Mouse (Mus musculus): ENCODE data around the gene Tcl1b2.
"Not testable (repeated sequence)": the region's sequence is repeated elsewhere in the genome, so short reads cannot be mapped to it uniquely, and the experiment has no call there.

The Tcl1b2 gene

DNA sequence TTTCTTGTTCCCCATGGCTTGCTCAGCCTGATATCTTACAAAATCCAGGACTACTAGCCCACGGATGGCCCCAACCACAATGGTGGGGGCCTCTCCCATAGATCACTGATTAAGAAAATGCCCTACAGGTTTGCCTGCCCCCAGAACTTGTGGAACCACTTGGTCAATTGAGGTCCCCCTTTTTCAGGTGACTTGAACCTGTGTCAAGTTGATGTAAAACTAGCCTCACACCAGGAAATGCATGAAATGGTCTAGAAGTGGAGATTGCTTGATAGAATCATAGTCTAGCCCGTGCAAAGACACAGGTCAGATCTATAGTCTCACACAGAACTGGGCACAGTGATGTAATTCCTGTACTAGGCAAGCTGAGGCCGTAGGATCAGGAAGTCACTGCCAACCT lies at the start of gene Tcl1b2:
TSS of gene Tcl1b2 (plus strand) at position 301 of the 400 bp plus-strand sequence.
- no peak for DNase-seq

DNA sequence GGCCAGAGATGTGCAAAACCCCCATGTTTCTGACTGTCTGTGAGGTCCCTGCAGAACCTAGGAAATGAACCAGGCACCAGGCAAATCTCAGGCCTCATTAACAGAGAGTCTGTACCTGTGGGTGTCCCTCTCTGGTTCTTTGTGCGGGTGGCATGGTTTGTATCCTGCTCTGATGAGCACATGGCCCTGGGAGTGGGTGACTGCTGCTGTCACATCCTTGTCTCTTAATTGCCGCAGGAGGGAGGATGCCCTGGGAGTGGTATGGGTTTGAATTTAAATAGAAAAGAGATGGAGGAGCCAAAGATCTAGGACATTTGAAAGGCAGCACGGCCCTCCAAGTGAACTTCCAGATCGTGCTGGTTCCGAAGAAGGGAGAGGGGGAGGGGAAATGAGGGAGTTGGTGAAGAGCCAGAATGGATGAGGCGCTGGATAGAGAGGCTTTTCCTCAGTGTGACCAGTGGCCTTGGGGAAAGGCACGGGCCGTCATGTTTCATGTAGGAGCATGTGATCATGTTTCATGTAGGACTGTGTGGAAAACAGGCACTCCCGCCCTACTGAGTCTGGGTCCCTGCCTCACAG lies 46.3 kb upstream of the Tcl1b2 start:
- DNase-seq = peak; percentile 63

DNA sequence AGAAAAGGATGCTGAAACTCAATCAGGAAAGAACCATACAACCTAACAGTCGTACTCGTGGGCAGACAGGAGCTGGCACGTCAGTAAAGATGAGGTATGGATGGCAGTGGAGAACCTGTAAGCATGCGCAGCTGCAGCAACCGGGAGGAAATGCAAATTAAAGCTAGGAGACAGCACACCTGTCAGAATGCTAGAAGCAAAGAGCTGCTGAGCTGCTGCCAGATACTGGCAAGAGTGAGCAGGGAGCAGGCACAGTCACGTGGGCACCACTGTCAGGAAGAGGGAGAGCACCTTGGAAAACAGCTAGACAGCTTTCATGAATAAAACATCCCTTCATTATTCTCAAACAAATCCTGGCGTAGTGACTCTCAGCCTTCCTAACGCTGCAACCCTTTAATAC lies 42.9 kb upstream of the Tcl1b2 start:
- no peak for DNase-seq

DNA sequence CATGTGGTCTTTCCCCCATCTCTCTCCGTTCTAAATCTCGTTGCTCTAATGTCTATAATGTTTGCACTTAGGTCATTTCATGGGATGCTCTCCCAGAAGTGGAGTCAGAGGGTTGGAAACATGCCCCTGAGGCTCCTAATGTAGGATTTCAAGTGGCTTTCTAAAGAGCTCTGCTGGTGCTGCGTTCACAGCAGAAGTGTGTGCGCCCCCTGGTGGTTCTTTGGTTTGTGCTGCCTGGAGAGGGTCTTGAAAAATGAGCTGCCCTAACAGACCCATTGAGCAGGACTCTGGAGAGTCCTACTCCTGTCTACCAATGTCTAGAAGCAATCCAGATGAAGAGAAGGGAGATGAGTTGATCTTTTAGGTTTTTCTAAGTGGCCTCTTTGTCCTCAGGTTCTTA lies 41.8 kb upstream of the Tcl1b2 start:
- peak; percentile 93 for DNase-seq

GRCm38 (mm10) chr12:105105326-105105725 lies 40.5 kb upstream of the Tcl1b2 start:
- DNase-seq = no peak

DNA sequence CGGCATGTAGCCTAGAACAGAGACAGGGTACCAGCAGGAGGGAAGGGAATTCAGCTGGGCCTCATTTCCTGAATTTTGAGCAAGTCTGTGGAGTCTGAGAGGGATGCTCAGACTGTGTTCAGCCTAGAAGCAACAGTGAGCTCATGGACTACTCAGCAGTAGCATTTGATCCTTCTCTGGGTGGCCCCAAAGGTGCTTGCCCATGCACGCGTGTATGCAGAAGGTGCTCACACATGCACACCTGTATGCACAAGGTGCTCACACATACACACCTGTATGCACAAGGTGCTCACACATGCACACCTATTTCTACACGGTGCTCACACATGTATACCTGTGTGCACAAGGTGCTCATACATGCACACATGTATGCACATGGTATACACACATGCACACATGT lies 37.0 kb upstream of the Tcl1b2 start:
- DNase-seq = no peak

DNA sequence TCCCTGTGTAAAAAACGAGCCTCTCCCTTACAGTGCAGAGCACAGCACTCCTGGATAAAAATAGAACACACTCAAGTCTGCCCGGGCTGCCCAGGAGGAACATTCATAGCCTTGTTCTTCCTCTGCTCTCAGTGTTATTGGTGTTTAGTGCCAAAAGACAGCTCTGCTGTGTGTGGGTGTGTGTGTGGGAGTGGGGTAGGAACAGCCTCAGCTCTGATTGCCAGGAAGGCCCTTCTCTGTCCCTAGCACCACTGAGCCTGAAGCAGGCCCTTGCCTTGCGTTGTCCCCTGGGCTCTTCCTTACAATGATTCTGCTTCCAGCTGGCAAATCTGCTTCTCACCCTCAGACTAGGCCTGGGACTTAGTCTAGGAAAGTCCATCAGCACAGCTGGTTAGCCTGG lies 36.4 kb upstream of the Tcl1b2 start:
- DNase-seq = peak; percentile 21

DNA sequence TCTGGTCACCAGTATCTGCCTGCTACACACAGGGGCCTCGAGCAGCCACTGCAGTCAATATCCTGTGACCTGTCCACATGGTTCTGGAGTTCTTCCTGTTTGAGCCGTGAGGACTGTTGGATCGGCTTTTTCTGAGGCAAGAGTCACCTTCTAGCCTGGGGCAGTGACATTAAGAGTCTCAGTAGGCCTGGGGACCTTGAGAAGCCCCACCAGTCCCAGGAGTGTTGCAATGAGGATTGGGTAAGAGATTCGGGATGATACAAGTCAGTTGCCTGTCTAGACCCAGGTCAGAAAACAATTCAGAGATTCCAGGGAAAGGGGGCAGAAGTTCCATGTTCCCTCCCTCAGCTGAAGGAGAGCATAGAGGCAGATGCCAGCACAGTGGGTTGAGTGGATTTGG lies 36.0 kb upstream of the Tcl1b2 start:
- no peak for DNase-seq

DNA sequence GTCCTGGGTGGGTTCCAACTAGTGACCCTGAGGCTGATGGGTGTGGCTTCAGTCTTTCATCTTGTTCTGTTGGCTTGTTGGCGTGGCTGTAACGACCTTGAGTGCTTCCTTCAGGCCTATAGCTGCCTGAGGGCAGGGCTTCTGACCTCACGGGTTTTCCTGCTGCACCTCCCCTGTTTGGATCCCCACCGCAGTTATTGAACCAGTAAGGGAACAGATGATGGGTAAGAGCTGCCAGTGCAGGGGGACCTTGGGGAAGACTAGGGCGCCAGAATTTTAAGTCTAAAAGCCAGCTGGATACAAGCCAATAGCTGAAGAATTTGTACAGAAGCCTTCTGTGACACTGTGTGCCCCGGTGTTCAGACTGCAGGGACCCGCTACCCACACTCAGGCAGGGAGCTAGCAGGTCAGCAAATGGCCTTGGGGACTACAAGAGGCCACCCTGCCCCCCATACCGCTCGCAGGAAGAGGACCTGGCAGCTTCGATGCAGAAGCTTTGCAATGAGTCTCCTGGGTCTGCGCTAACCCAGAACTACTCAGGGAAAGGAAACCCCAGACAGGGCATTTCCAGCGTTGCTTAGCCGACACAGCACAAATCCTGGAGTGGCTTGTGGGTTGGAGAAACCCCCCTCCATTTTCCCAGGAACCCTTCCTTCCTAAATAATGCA lies 33.4 kb upstream of the Tcl1b2 start:
- peak; percentile 23 for DNase-seq

DNA sequence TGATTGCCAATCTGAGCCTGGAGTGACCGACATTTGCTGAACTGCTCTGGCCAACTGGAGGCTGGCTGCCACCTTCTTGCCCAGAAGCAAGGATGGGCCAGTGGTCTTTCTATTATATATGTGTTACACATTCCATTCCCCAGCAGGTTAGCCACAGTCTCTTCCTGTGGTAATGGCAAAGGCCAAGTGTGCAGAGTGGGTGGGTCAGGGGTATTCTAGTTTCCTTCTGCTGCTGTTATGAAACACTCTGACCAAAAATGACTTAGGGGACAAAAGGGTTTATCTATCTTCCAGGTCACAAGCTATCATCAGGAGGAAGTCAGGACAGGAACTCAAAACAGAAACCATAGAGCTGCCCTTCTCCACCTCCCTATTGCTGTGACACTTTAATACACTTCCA lies 29.2 kb upstream of the Tcl1b2 start:
- DNase-seq = no peak

GRCm38 (mm10) chr12:105125362-105125761 lies 20.5 kb upstream of the Tcl1b2 start:
- no peak for DNase-seq

DNA sequence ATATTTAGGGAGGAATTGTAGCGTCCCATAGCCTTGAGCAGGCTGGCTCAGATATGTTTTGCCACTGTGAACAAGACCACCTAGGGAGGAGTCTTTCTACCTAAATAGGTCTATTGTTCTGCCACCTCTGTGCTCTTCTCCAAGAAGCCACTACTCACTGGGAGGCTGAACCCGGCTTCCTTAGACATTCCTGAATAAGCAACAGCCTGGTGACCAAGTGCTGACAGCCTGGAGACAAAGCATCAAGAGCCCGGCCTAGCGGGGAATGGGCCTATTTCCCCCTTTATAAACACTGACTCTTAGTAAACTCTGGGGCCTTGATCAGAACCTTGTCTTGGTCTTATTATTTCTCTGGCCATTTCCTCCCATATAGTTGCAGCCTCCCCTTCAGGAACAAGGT lies 19.3 kb upstream of the Tcl1b2 start:
- DNase-seq = no peak

DNA sequence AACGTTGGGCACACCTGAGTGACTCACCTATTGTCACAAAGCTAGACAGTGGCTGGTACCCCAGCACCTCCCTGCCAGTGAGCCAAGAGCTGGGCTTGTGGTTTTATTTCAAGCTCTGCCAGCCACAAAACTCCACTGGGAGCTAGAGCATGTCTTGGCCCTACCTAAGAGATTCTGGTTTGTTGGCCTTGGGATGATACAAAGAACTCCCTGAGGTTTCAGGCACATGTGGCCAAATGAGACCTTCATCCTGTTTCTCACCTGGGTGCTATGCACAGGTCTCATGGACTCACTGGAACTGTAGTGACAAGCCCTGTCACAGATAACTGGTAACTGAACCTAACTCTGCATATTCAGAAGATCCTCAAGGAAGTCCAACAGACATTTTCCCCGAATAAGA lies 18.2 kb upstream of the Tcl1b2 start:
- no peak for DNase-seq

GRCm38 (mm10) chr12:105129494-105130205 lies 16.2 kb upstream of the Tcl1b2 start:
- not testable (repeated sequence) for DNase-seq

GRCm38 (mm10) chr12:105134167-105134566 lies 11.6 kb upstream of the Tcl1b2 start:
- DNase-seq = not testable (repeated sequence)

- DNase-seq = not testable (repeated sequence)
Observed at GRCm38 (mm10) chr12:105134826-105135225, 11.0 kb upstream of the Tcl1b2 start.

- DNase-seq = not testable (repeated sequence)
Observed at GRCm38 (mm10) chr12:105137729-105138128, 8.1 kb upstream of the Tcl1b2 start.

- DNase-seq = no peak
Observed at GRCm38 (mm10) chr12:105143096-105143495, 2.7 kb upstream of the Tcl1b2 start.

- not testable (repeated sequence) for DNase-seq
Observed at GRCm38 (mm10) chr12:105144928-105145327, 886 bp upstream of the Tcl1b2 start.

- DNase-seq = not testable (repeated sequence)
Observed at GRCm38 (mm10) chr12:105155286-105155685, 9.5 kb downstream of the Tcl1b2 start.

DNA sequence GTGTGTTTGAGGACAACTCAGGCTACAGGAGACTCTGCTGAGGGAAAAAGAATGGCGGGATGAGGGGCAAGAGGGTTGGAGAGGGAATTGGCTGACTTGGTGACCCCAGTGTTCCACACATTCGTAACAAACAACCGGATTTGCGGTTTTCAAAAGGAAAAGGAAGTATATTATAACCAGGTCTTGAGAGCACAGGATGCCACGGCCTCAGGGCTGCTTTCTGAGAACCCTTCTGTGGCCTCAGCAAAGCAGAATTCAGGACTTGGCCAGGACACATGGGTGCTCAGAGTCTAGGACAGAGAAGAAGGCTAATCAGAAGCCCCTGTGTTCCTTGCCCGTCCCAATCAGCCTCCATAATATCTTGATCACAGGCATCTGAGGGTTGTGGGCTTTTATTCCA lies 13.0 kb downstream of the Tcl1b2 start:
- no peak for DNase-seq

DNA sequence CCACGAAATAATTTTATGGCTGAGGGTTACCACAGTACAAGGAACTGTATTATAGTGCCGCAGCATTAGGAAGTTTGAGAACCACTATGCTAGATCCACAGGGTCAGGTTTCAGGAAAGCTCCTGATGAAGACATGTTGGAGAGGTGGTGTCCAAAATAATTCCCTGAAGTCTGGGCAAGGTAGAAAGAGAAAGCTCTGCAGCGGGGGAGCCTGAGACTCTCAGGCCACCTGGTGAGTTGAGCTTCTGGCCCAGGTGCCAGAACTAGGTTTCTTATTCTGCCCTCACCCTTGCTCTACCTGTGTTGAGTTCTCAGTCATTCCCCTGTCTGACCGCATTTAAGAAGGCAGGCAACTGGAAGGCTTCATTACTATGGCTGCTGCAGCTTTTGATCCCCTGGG lies 13.6 kb downstream of the Tcl1b2 start, which contains the start of gene Tcl1b1:
TSS of gene Tcl1b1 (plus strand) at position 301 of the 400 bp plus-strand sequence.
- no peak for DNase-seq

- DNase-seq = no peak
Observed at GRCm38 (mm10) chr12:105166734-105167133, 20.9 kb downstream of the Tcl1b2 start.

- DNase-seq = no peak
Observed at GRCm38 (mm10) chr12:105173366-105173765, 27.6 kb downstream of the Tcl1b2 start.

Measured in kidney, postnatal 10 days (tissue).